Mouse (Mus musculus) lung, postnatal 10 days (tissue): ENCODE data around the gene Arhgap9.
"Not testable (repeated sequence)": the region's sequence is repeated elsewhere in the genome, so short reads cannot be mapped to it uniquely, and the experiment has no call there.

Experiments used
- DNase-seq: peaks from one replicate; pipeline ENCODE4 v3.0.0; 2021

Arhgap9 gene

GRCm38 (mm10) chr10:127292987-127293538, 28.7 kb upstream of the Arhgap9 start:
- DNase-seq, result peak; percentile 70

GRCm38 (mm10) chr10:127293590-127294113, 28.1 kb upstream of the Arhgap9 start:
- DNase-seq, result no peak

- no peak for DNase-seq
Measured at GRCm38 (mm10) chr10:127294895-127295510, 26.8 kb upstream of the Arhgap9 start.

GRCm38 (mm10) chr10:127295986-127296794, 25.6 kb upstream of the Arhgap9 start:
- no peak for DNase-seq

GRCm38 (mm10) chr10:127297015-127297871, 24.5 kb upstream of the Arhgap9 start:
- DNase-seq, result no peak

GRCm38 (mm10) chr10:127300361-127300760, 21.4 kb upstream of the Arhgap9 start:
- no peak for DNase-seq

GRCm38 (mm10) chr10:127303136-127303535, 18.6 kb upstream of the Arhgap9 start:
- no peak for DNase-seq

- not testable (repeated sequence) for DNase-seq
Measured at GRCm38 (mm10) chr10:127309167-127309566, 12.6 kb upstream of the Arhgap9 start.

GRCm38 (mm10) chr10:127310523-127311475, 11.0 kb upstream of the Arhgap9 start:
- peak; percentile 63 for DNase-seq

GRCm38 (mm10) chr10:127311476-127312355, 10.0 kb upstream of the Arhgap9 start, which contains the start of gene Mars:
TSS of gene Mars (minus strand) at chr10:127311786.
- peak; percentile 97 for DNase-seq

GRCm38 (mm10) chr10:127312356-127312676, 9.4 kb upstream of the Arhgap9 start:
- peak; percentile 93 for DNase-seq

GRCm38 (mm10) chr10:127312858-127313257, 8.9 kb upstream of the Arhgap9 start:
- DNase-seq, result no peak

- not testable (repeated sequence) for DNase-seq
Measured at GRCm38 (mm10) chr10:127313516-127313915, 8.2 kb upstream of the Arhgap9 start.

- DNase-seq, result not testable (repeated sequence)
Measured at GRCm38 (mm10) chr10:127314950-127315349, 6.8 kb upstream of the Arhgap9 start.

GRCm38 (mm10) chr10:127317277-127317676, 4.5 kb upstream of the Arhgap9 start:
- no peak for DNase-seq

- no peak for DNase-seq
Measured at GRCm38 (mm10) chr10:127318009-127318408, 3.8 kb upstream of the Arhgap9 start.

GRCm38 (mm10) chr10:127319969-127320368, 1.8 kb upstream of the Arhgap9 start:
- no peak for DNase-seq

- no peak for DNase-seq
Measured at GRCm38 (mm10) chr10:127322178-127322577, 414 bp downstream of the Arhgap9 start.

- DNase-seq, result no peak
Measured at GRCm38 (mm10) chr10:127322669-127323068, 905 bp downstream of the Arhgap9 start.

- no peak for DNase-seq
Measured at GRCm38 (mm10) chr10:127323131-127323855, 1.5 kb downstream of the Arhgap9 start.
